Mouse (Mus musculus) MEL (cell line): ENCODE measurements around the gene Wnt9a. TPM values are rescaled to one million over a fixed set of nuclear protein-coding genes. Genes with fewer than 3 reads are reported as not detected.

Source experiments
- DNase-seq: peaks from one replicate; pipeline ENCODE4 v3.0.0; 2011; ENCODE audit warnings: low read depth, low spot score
- H3K27ac ChIP-seq: 2 replicates; pipeline ENCODE4 v1.5.1; 2012; ENCODE audit warnings: low read depth, mild to moderate bottlenecking, control low read depth, low read length, moderate library complexity; ENCODE audit not compliant: control insufficient read depth
- H3K27me3 ChIP-seq, 2 experiments: fragments of 150-350 bp in 1 of 2; sonication (generic) in 1 of 2; 2 replicates each; pipeline ENCODE4 v1.6.1; 2012; ENCODE audit warnings: low read length in 2 of 2, mild to moderate bottlenecking in 2 of 2, improper control_type of control experiment in 1 of 2, moderate library complexity in 1 of 2; ENCODE audit not compliant: insufficient read depth in 2 of 2, control insufficient read depth in 1 of 2
- H3K36me3 ChIP-seq, 2 experiments: 2 replicates each; pipeline ENCODE4 v1.6.1; 2012 to 2014; ENCODE audit warnings: low read length in 2 of 2, improper control_type of control experiment in 1 of 2, inconsistent platforms in 1 of 2, mild to moderate bottlenecking in 1 of 2; ENCODE audit not compliant: insufficient read depth in 2 of 2, control insufficient read depth in 1 of 2
- H3K4me1 ChIP-seq, 2 experiments: fragments of 150-350 bp in 1 of 2; sonication (generic) in 1 of 2; 2 replicates each; pipeline ENCODE4 v1.6.1; 2012; ENCODE audit warnings: low read length in 2 of 2, improper control_type of control experiment in 1 of 2, mild to moderate bottlenecking in 1 of 2; ENCODE audit not compliant: insufficient read depth in 2 of 2, control insufficient read depth in 1 of 2
- H3K4me3 ChIP-seq, 2 experiments: fragments of 150-350 bp in 1 of 2; sonication (generic) in 1 of 2; 2 replicates each; pipeline ENCODE4 v1.5.1; 2012; ENCODE audit warnings: low read depth in 2 of 2, low read length in 2 of 2, mild to moderate bottlenecking in 2 of 2, moderate library complexity in 2 of 2, control low read depth in 1 of 2, improper control_type of control experiment in 1 of 2; ENCODE audit not compliant: control insufficient read depth in 1 of 2, insufficient read depth in 1 of 2
- H3K79me2 ChIP-seq: 2 replicates; pipeline ENCODE4 v1.6.1; 2012; ENCODE audit warnings: mild to moderate bottlenecking, low read length, moderate library complexity; ENCODE audit not compliant: control insufficient read depth, poor library complexity, insufficient read depth
- H3K9ac ChIP-seq: 2 replicates; pipeline ENCODE4 v1.6.1; 2012; ENCODE audit warnings: low read depth, mild to moderate bottlenecking, control low read depth, low read length, moderate library complexity; ENCODE audit not compliant: control insufficient read depth, poor library complexity, severe bottlenecking
- H3K9me3 ChIP-seq: fragments of 150-350 bp; sonication (generic); replicated peaks from 2 replicates; pipeline ENCODE4 v1.6.1; 2012; ENCODE audit warnings: mild to moderate bottlenecking, low read length, improper control_type of control experiment, moderate library complexity; ENCODE audit not compliant: insufficient read depth
- BHLHE40 ChIP-seq: IDR thresholded peaks from 2 replicates; pipeline ENCODE4 v1.6.1; 2012; ENCODE audit warnings: low read depth, mild to moderate bottlenecking, inconsistent platforms, low read length, improper control_type of control experiment, borderline replicate concordance
- CHD1 ChIP-seq: IDR thresholded peaks from 2 replicates; pipeline ENCODE4 v1.6.1; 2012; ENCODE audit warnings: low read depth, mild to moderate bottlenecking, inconsistent platforms, low read length, improper control_type of control experiment
- CTCF ChIP-seq, 3 experiments: IDR thresholded peaks in 2 of 3; conservative IDR thresholded peaks in 1 of 3; 2 replicates each; pipeline ENCODE4 v1.5.1; 2011 to 2012; ENCODE audit warnings: low read length in 3 of 3, low read depth in 2 of 3, mild to moderate bottlenecking in 2 of 3, improper control_type of control experiment in 1 of 3, inconsistent platforms in 1 of 3, mixed read lengths in 1 of 3, moderate library complexity in 1 of 3; ENCODE audit not compliant: control insufficient read depth in 1 of 3, insufficient read depth in 1 of 3, poor library complexity in 1 of 3, severe bottlenecking in 1 of 3
- GABPA ChIP-seq: IDR thresholded peaks from 2 replicates; pipeline ENCODE4 v1.6.1; 2012; ENCODE audit warnings: low read depth, mild to moderate bottlenecking, inconsistent platforms, low read length, improper control_type of control experiment, moderate library complexity
- HCFC1 ChIP-seq: IDR thresholded peaks from 2 replicates; pipeline ENCODE4 v1.6.1; 2012; ENCODE audit warnings: low read depth, mild to moderate bottlenecking, inconsistent platforms, low read length, improper control_type of control experiment, moderate library complexity
- KAT2A ChIP-seq: conservative IDR thresholded peaks from 2 replicates; pipeline ENCODE4 v1.6.1; 2012; ENCODE audit warnings: low read depth, low read length, improper control_type of control experiment, inconsistent platforms
- MAFK ChIP-seq: IDR thresholded peaks from 2 replicates; pipeline ENCODE4 v1.6.1; 2011; ENCODE audit warnings: low read depth, mild to moderate bottlenecking, low read length, improper control_type of control experiment, borderline replicate concordance
- MAX ChIP-seq: IDR thresholded peaks from 2 replicates; pipeline ENCODE4 v1.6.1; 2011; ENCODE audit warnings: low read length, improper control_type of control experiment
- MAZ ChIP-seq: IDR thresholded peaks from 2 replicates; pipeline ENCODE4 v1.6.1; 2012; ENCODE audit warnings: low read depth, mild to moderate bottlenecking, inconsistent platforms, low read length, improper control_type of control experiment
- MEF2A ChIP-seq: IDR thresholded peaks from 2 replicates; pipeline ENCODE4 v1.6.1; 2014; ENCODE audit warnings: low read depth, mild to moderate bottlenecking, inconsistent platforms, low read length, improper control_type of control experiment; ENCODE audit not compliant: poor library complexity, insufficient replicate concordance, severe bottlenecking; ENCODE audit errors: extremely low read depth
- NELFE ChIP-seq: IDR thresholded peaks from 2 replicates; pipeline ENCODE4 v1.6.1; 2011; ENCODE audit warnings: low read depth, low read length, improper control_type of control experiment
- NRF1 ChIP-seq: IDR thresholded peaks from 2 replicates; pipeline ENCODE4 v1.6.1; 2014; ENCODE audit warnings: low read depth, mild to moderate bottlenecking, inconsistent platforms, low read length, improper control_type of control experiment, moderate library complexity; ENCODE audit not compliant: poor library complexity, insufficient read depth, severe bottlenecking
- POLR2A ChIP-seq, 2 experiments: IDR thresholded peaks; 2 replicates each; pipeline ENCODE4 v1.6.1; 2011 to 2012; ENCODE audit warnings: low read length in 2 of 2, mild to moderate bottlenecking in 2 of 2, control low read depth in 1 of 2, improper control_type of control experiment in 1 of 2, low read depth in 1 of 2, moderate library complexity in 1 of 2; ENCODE audit not compliant: control insufficient read depth in 1 of 2, insufficient read depth in 1 of 2, poor library complexity in 1 of 2
- POLR2AphosphoS2 ChIP-seq: IDR thresholded peaks from 2 replicates; pipeline ENCODE4 v1.6.1; 2011; ENCODE audit warnings: low read length, improper control_type of control experiment
- POLR2AphosphoS5 ChIP-seq: IDR thresholded peaks from 2 replicates; pipeline ENCODE4 v1.6.1; 2012; ENCODE audit warnings: low read depth, borderline replicate concordance, mild to moderate bottlenecking, inconsistent platforms, low read length, moderate library complexity, mixed read lengths
- RAD21 ChIP-seq: IDR thresholded peaks from 2 replicates; pipeline ENCODE4 v1.6.1; 2011; ENCODE audit warnings: mild to moderate bottlenecking, low read depth, low read length, improper control_type of control experiment
- RCOR1 ChIP-seq: IDR thresholded peaks from 2 replicates; pipeline ENCODE4 v1.6.1; 2012; ENCODE audit warnings: low read depth, mild to moderate bottlenecking, inconsistent platforms, low read length, improper control_type of control experiment
- SIN3A ChIP-seq: IDR thresholded peaks from 2 replicates; pipeline ENCODE4 v1.6.1; 2012; ENCODE audit warnings: low read length, improper control_type of control experiment, inconsistent platforms
- TCF12 ChIP-seq: IDR thresholded peaks from 2 replicates; pipeline ENCODE4 v1.6.1; 2014; ENCODE audit warnings: low read depth, mild to moderate bottlenecking, inconsistent platforms, low read length, improper control_type of control experiment, moderate library complexity
- ZKSCAN1 ChIP-seq: IDR thresholded peaks from 2 replicates; pipeline ENCODE4 v1.6.1; 2012; ENCODE audit warnings: low read depth, mild to moderate bottlenecking, inconsistent platforms, low read length, improper control_type of control experiment, moderate library complexity
- ZMIZ1 ChIP-seq: IDR thresholded peaks from 2 replicates; pipeline ENCODE4 v1.6.1; 2012; ENCODE audit warnings: low read depth, mild to moderate bottlenecking, inconsistent platforms, low read length, improper control_type of control experiment, moderate library complexity
- polyA plus RNA-seq, 2 experiments: library from polyadenylated mRNA; stranded (reverse) in 1 of 2; unstranded in 1 of 2; fragments of >175 nt in 1 of 2; fragments of >200 nt in 1 of 2; gene quantifications; 2 replicates each; pipeline versions ENCODE4 v1.2.1 to v1.2.4; 2012; ENCODE audit warnings: low replicate concordance in 2 of 2, low read depth in 1 of 2; ENCODE audit not compliant: insufficient read length in 2 of 2, insufficient read depth in 1 of 2, missing spikeins in 1 of 2
- total RNA-seq: library from RNA; depleted of rRNA; stranded (reverse); fragments of 300-350 nt; gene quantifications from 2 replicates; pipeline ENCODE4 v1.2.3, GENCODE M21; 2012

The Wnt9a gene
- total and polyA plus RNA-seq, 3 experiments: not detected

DNA sequence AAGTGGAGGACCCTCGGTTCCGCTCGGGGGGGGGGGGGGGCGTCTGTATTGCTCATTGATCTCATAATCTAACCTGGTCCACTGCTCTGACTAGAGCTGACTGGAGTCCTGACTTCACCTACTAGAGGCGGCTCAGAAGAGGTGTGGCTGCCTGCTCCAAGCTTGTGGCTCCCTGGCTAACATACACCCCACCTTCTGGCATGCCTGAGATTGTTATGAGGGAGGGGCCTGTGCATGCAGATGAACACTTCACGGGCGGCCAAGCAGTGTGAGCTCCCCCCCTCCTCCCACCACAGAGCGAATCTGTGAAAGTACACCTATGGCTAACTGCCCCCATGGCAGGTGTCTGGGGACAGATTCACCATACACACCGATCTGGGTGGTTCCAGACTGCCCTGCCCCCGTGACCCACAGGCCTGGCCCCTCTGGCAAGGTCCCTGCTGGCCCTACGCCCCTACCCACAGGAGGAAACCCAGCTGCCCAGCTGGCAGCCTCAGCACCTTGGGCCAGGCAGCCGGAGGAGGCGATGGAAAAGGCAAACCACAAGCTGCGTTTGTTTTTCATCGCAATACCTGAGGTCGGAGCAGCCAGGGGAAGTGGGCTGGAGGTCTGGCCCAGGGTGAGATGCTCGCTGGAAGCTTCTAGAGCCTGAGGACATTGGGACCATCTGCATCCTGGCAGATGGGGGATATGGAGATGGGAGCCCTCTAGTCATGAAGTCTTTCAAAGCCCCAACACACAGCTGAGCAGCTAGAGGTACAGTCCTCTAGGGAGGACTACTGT, 6.5 kb downstream of the Wnt9a start:
- no peak for DNase-seq
- no peaks in the 10 kb centered on the region for H3K79me2 ChIP-seq
- TF ChIP-seq ZKSCAN1 (no peak), CTCF (IDR thresholded peaks at IDR 0.05 in 2 of 3, conservative IDR thresholded peaks at IDR 0.05 in 1 of 3; ENCODE audit: control insufficient read depth in 1 of 3, insufficient read depth in 1 of 3, low read depth in 2 of 3, low read length in 3 of 3, poor library complexity in 1 of 3, severe bottlenecking in 1 of 3) (no peak), CHD1 (no peak), BHLHE40 (no peak), KAT2A (no peak), RCOR1 (no peak), POLR2AphosphoS2 (no peak), POLR2AphosphoS5 (no peak)
- no peaks in the 10 kb centered on the region for H3K36me3 ChIP-seq
- H3K27ac ChIP-seq: no peak overlapping the region
- H3K27me3 ChIP-seq: peaks cover 34 to 44% of the 10 kb centered on the region in 2 experiments
- no peak overlapping the region for H3K4me3 ChIP-seq
- no peaks in the 10 kb centered on the region for H3K9me3 ChIP-seq
- no peak overlapping the region for H3K9ac ChIP-seq
- no peaks in the 10 kb centered on the region for H3K4me1 ChIP-seq

- H3K27me3 ChIP-seq: peaks cover 34 to 44% of the 10 kb centered on the region in 2 experiments
- no peaks in the 10 kb centered on the region for H3K9me3 ChIP-seq
- no peak overlapping the region for H3K27ac ChIP-seq
- H3K9ac ChIP-seq: no peak overlapping the region
- no peak for DNase-seq
- H3K4me1 ChIP-seq: no peaks in the 10 kb centered on the region
- no peak overlapping the region for H3K4me3 ChIP-seq
- no peaks in the 10 kb centered on the region for H3K79me2 ChIP-seq
- no peaks in the 10 kb centered on the region for H3K36me3 ChIP-seq
- TF ChIP-seq MEF2A (no peak), MAFK (no peak), KAT2A (no peak), MAZ (no peak), NELFE (no peak), TCF12 (no peak), BHLHE40 (no peak), POLR2A (IDR thresholded peaks at IDR 0.05; ENCODE audit: control insufficient read depth in 1 of 2, insufficient read depth in 1 of 2, low read depth in 1 of 2, low read length in 2 of 2, poor library complexity in 1 of 2) (no peak), CTCF (IDR thresholded peaks at IDR 0.05 in 2 of 3, conservative IDR thresholded peaks at IDR 0.05 in 1 of 3; ENCODE audit: control insufficient read depth in 1 of 3, insufficient read depth in 1 of 3, low read depth in 2 of 3, low read length in 3 of 3, poor library complexity in 1 of 3, severe bottlenecking in 1 of 3) (no peak), HCFC1 (no peak), GABPA (no peak), ZMIZ1 (no peak), NRF1 (no peak), MAX (no peak), RAD21 (no peak), CHD1 (no peak), SIN3A (no peak)
These were observed 7.2 kb downstream of the Wnt9a start for GRCm38 (mm10) chr11:59313944-59314343.
